Comparison of ENCODE assay signal across 29 mouse cellular contexts in the genomic region with DNA sequence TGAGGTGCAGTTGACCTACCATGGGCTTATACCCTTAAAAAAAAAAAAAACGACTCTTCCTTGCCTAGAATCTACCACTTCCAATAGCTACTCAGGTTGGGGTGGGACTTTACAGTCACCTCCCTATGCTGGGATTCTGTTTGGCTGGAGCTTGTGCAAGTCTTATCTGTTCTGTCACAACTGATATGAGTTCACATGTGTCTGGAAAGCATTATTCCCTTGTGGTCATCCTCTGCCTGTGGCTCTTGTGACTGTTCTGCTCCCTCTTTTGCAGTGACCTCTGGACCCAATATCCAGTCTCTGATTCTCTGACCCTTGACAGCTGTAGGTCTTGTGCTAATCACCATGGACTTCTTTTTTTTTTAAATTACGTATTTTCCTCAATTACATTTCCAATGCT. TPM values are rescaled to one million over a fixed set of nuclear protein-coding genes. Genes with fewer than 3 reads are reported as not detected.
DNase-seq lines count a peak whose midpoint lies in the region; ATAC-seq and TF ChIP-seq lines count a peak whose summit lies in the region.
"Had no signal": no experiment of that assay in that cellular context is flagged by ENCODE, and none has a peak within 500 bp of the region (broad histone marks: within the 10 kb centered on the region; RNA-seq: fewer than 3 reads in every experiment).

No protein-coding gene starts in this region.

- 57% methylated on average over 2 of the region's 2 CpGs for WGBS in liver, adult 2 months
- 27% methylated on average over 2 of the region's 2 CpGs for WGBS in liver, embryonic 12.5 days (ENCODE audit: insufficient replicate concordance)
- 49% methylated on average over 2 of the region's 2 CpGs for WGBS in liver, postnatal 0 days (ENCODE audit: insufficient replicate concordance)
- 55% methylated on average over 2 of the region's 2 CpGs for WGBS in liver, embryonic 11.5 days
- 46% methylated on average over 2 of the region's 2 CpGs for WGBS in intestine, postnatal 0 days
- 40% methylated on average over 2 of the region's 2 CpGs for WGBS in heart, embryonic 12.5 days

- no peak for ATAC-seq in liver, embryonic 12.5 days
- ATAC-seq in liver, postnatal 0 days: peak; percentile 75
- ATAC-seq in liver, embryonic 11.5 days (replicated peaks; ENCODE audit: low FRiP score): no peak
- ATAC-seq in intestine, postnatal 0 days: peak; percentile 58
- no peak for ATAC-seq in heart, embryonic 12.5 days (ENCODE audit: insufficient number of reproducible peaks, low FRiP score)
- ATAC-seq: activated CD4-positive, CD25-positive, alpha-beta regulatory T cell, adult 4 months; CD4-positive, CD25-positive, alpha-beta regulatory T cell, adult 4 months; forebrain, embryonic 14.5 days; Patski had no signal

- TF ChIP-seq EP300 in liver, postnatal 0 days (IDR thresholded peaks at IDR 0.05; ENCODE audit: low read depth): no peak

- no peaks in the 10 kb centered on the region for H3K9me3 ChIP-seq in liver, embryonic 12.5 days (replicated peaks)
- H3K9me3 ChIP-seq in liver, postnatal 0 days (ENCODE audit: low read length): no peaks in the 10 kb centered on the region
- H3K9me3 ChIP-seq in liver, embryonic 11.5 days (ENCODE audit: control insufficient read depth, low read length): no peaks in the 10 kb centered on the region
- no peaks in the 10 kb centered on the region for H3K9me3 ChIP-seq in intestine, postnatal 0 days (ENCODE audit: control insufficient read depth)
- peaks cover 9% of the 10 kb centered on the region; the same call in 1 of the 2 replicates for H3K9me3 ChIP-seq in heart, embryonic 12.5 days (replicated peaks)
- H3K9me3 ChIP-seq: embryonic facial prominence, embryonic 13.5 days; embryonic facial prominence, embryonic 15.5 days; forebrain, embryonic 10.5 days; forebrain, embryonic 12.5 days; G1E had no signal

- TF ChIP-seq CTCF in liver, adult 2 months (IDR thresholded peaks at IDR 0.05; ENCODE audit: low read depth, low read length): no peak
- TF ChIP-seq CTCF in liver, postnatal 0 days (IDR thresholded peaks at IDR 0.05; ENCODE audit: low read depth): no peak
- peak; percentile 15; the same call in 1 of the 2 replicates for TF ChIP-seq CTCF in intestine, postnatal 0 days (IDR thresholded peaks at IDR 0.05; ENCODE audit: low read depth)

- H3K4me2 ChIP-seq in liver, embryonic 12.5 days: no peak overlapping the region
- no peak overlapping the region for H3K4me2 ChIP-seq in liver, postnatal 0 days (ENCODE audit: low read depth, low read length)
- no peak overlapping the region for H3K4me2 ChIP-seq in liver, embryonic 11.5 days
- H3K4me2 ChIP-seq in intestine, postnatal 0 days (replicated peaks; ENCODE audit: low read depth): no peak overlapping the region
- H3K4me2 ChIP-seq in heart, embryonic 12.5 days: no peak overlapping the region
- H3K4me2 ChIP-seq: embryonic facial prominence, embryonic 13.5 days; embryonic facial prominence, embryonic 15.5 days; forebrain, embryonic 12.5 days had no signal

- H3K4me3 ChIP-seq in liver, adult 2 months (ENCODE audit: insufficient read depth, low read depth, low read length): no peak overlapping the region
- H3K4me3 ChIP-seq in liver, embryonic 12.5 days: no peak overlapping the region
- no peak overlapping the region for H3K4me3 ChIP-seq in liver, postnatal 0 days (ENCODE audit: low read depth, low read length)
- H3K4me3 ChIP-seq in liver, embryonic 11.5 days (ENCODE audit: low read depth, low read length): no peak overlapping the region
- H3K4me3 ChIP-seq in intestine, postnatal 0 days (ENCODE audit: low read depth, low read length): no peak overlapping the region
- H3K4me3 ChIP-seq in heart, embryonic 12.5 days: no peak overlapping the region
- H3K4me3 ChIP-seq: embryonic facial prominence, embryonic 13.5 days; embryonic facial prominence, embryonic 15.5 days; erythroblast, embryonic 14.5 days; forebrain, embryonic 10.5 days; forebrain, embryonic 12.5 days had no signal

- no peaks in the 10 kb centered on the region for H3K27me3 ChIP-seq in liver, adult 2 months (ENCODE audit: control insufficient read depth, insufficient read depth, low read length)
- H3K27me3 ChIP-seq in liver, embryonic 12.5 days (replicated peaks): no peaks in the 10 kb centered on the region
- H3K27me3 ChIP-seq in liver, postnatal 0 days (ENCODE audit: insufficient read depth, low read length): no peaks in the 10 kb centered on the region
- H3K27me3 ChIP-seq in liver, embryonic 11.5 days (replicated peaks; ENCODE audit: control insufficient read depth, insufficient read depth, low read length): no peaks in the 10 kb centered on the region
- H3K27me3 ChIP-seq in intestine, postnatal 0 days (replicated peaks; ENCODE audit: control insufficient read depth, insufficient read depth, low read length): no peaks in the 10 kb centered on the region
- no peaks in the 10 kb centered on the region for H3K27me3 ChIP-seq in heart, embryonic 12.5 days (replicated peaks)
- H3K27me3 ChIP-seq: embryonic facial prominence, embryonic 13.5 days; embryonic facial prominence, embryonic 15.5 days; forebrain, embryonic 12.5 days had no signal

- no peak for TF ChIP-seq POLR2A in liver, adult 2 months (IDR thresholded peaks at IDR 0.05; ENCODE audit: extremely low read depth, insufficient read depth, low read length)

- H3K4me1 ChIP-seq in liver, adult 2 months (ENCODE audit: control insufficient read depth, insufficient read depth, low read length): peaks cover 16% of the 10 kb centered on the region
- peaks cover 15% of the 10 kb centered on the region for H3K4me1 ChIP-seq in liver, embryonic 12.5 days
- H3K4me1 ChIP-seq in liver, postnatal 0 days (ENCODE audit: insufficient read depth): peaks cover 16% of the 10 kb centered on the region
- H3K4me1 ChIP-seq in liver, embryonic 11.5 days (replicated peaks; ENCODE audit: control insufficient read depth, insufficient read depth, low read length): peaks cover 2% of the 10 kb centered on the region; the same call in 1 of the 2 replicates
- peaks cover 15% of the 10 kb centered on the region for H3K4me1 ChIP-seq in intestine, postnatal 0 days (replicated peaks; ENCODE audit: control insufficient read depth, insufficient read depth, low read length)
- peaks cover 19% of the 10 kb centered on the region for H3K4me1 ChIP-seq in heart, embryonic 12.5 days (replicated peaks)
- H3K4me1 ChIP-seq: embryonic facial prominence, embryonic 15.5 days had no signal

- H3K9ac ChIP-seq in liver, adult 2 months (ENCODE audit: low read depth, low read length): no peak overlapping the region
- H3K9ac ChIP-seq in liver, embryonic 12.5 days: no peak overlapping the region
- H3K9ac ChIP-seq in liver, postnatal 0 days (replicated peaks): no peak overlapping the region
- H3K9ac ChIP-seq in liver, embryonic 11.5 days (ENCODE audit: low read depth, low read length): no peak overlapping the region
- H3K9ac ChIP-seq in intestine, postnatal 0 days (ENCODE audit: low read depth, low read length): no peak overlapping the region
- H3K9ac ChIP-seq in heart, embryonic 12.5 days: no peak overlapping the region
- H3K9ac ChIP-seq: embryonic facial prominence, embryonic 13.5 days; embryonic facial prominence, embryonic 15.5 days; forebrain, embryonic 12.5 days had no signal

- no peaks in the 10 kb centered on the region for H3K79me2 ChIP-seq in liver, adult 2 months (ENCODE audit: control insufficient read depth, insufficient read depth, low read length)

- H3K36me3 ChIP-seq in liver, adult 2 months (ENCODE audit: control insufficient read depth, insufficient read depth, low read length): no peaks in the 10 kb centered on the region
- no peaks in the 10 kb centered on the region for H3K36me3 ChIP-seq in liver, embryonic 12.5 days
- H3K36me3 ChIP-seq in liver, postnatal 0 days (replicated peaks; ENCODE audit: insufficient read depth, low read length): no peaks in the 10 kb centered on the region
- H3K36me3 ChIP-seq in liver, embryonic 11.5 days (ENCODE audit: control insufficient read depth, insufficient read depth, low read length): no peaks in the 10 kb centered on the region
- no peaks in the 10 kb centered on the region for H3K36me3 ChIP-seq in intestine, postnatal 0 days (ENCODE audit: control insufficient read depth, insufficient read depth)
- H3K36me3 ChIP-seq in heart, embryonic 12.5 days: no peaks in the 10 kb centered on the region
- H3K36me3 ChIP-seq: embryonic facial prominence, embryonic 13.5 days; embryonic facial prominence, embryonic 15.5 days; forebrain, embryonic 10.5 days; forebrain, embryonic 12.5 days; G1E had no signal

- no peak overlapping the region for H3K27ac ChIP-seq in liver, adult 2 months (replicated peaks; ENCODE audit: insufficient read depth, low read depth, low read length)
- no peak overlapping the region for H3K27ac ChIP-seq in liver, embryonic 12.5 days
- no peak overlapping the region for H3K27ac ChIP-seq in liver, postnatal 0 days (ENCODE audit: low read depth)
- H3K27ac ChIP-seq in liver, embryonic 11.5 days (ENCODE audit: low read depth, low read length): no peak overlapping the region
- peak overlapping the region; percentile 46; the same call in 1 of the 2 replicates for H3K27ac ChIP-seq in intestine, postnatal 0 days (ENCODE audit: low read depth, low read length)
- no peak overlapping the region for H3K27ac ChIP-seq in heart, embryonic 12.5 days (ENCODE audit: poor library complexity, severe bottlenecking)
- H3K27ac ChIP-seq: embryonic facial prominence, embryonic 13.5 days; embryonic facial prominence, embryonic 15.5 days; forebrain, embryonic 10.5 days; forebrain, embryonic 12.5 days had no signal

- DNase-seq in liver, adult 2 months (ENCODE audit: extremely low read depth, low read depth, low spot score): peak; percentile 52
- DNase-seq in liver, postnatal 0 days: no peak
- no peak for DNase-seq in liver, embryonic 11.5 days (ENCODE audit: low spot score)
- peak; percentile 36 for DNase-seq in yolk sac, embryonic 10.5 days (ENCODE audit: low spot score)
- DNase-seq in adrenal gland, adult 18-20 months (ENCODE audit: low spot score in 2 of 2): no peak
- DNase-seq: adrenal gland, adult 2 months; adrenal gland, postnatal 10 days; adrenal gland, postnatal 25 days; B cell, adult 2 months; cerebellum, adult 11 months; cerebellum, adult 18-20 months; cerebellum, adult 8-10 months; cerebellum, adult 9-11 months; cerebellum, postnatal 14 days; cerebellum, postnatal 36 days; embryo, embryonic 11 days had no signal

RNA-seq across cellular contexts. Expression of a gene that starts 31.9 kb away (rescaled TPM):
- total RNA-seq in liver, adult 2 months (2014; rRNA removed): 2.0 and 2.2 TPM in 2 replicates
- 5.6 and 10.2 TPM in 2 replicates for polyA plus RNA-seq in liver, adult 2 months (2012; rRNA removed)
- polyA plus RNA-seq in liver, embryonic 12.5 days (2016; fragmentation: Nextera tagmentation; extraction: Ambion mirVana): 3.4 and 3.7 TPM in 2 replicates
- 1.3 and 1.9 TPM in 2 replicates for polyA plus RNA-seq in liver, postnatal 0 days (2015; fragmentation: Nextera tagmentation; extraction: Ambion mirVana)
- 4.1 and 4.4 TPM in 2 replicates for polyA plus RNA-seq in liver, embryonic 11.5 days (2014; fragmentation: Nextera tagmentation; extraction: Ambion mirVana)
- polyA plus RNA-seq in intestine, postnatal 0 days (2015; fragmentation: Nextera tagmentation; extraction: Ambion mirVana): 12.3 and 12.6 TPM in 2 replicates
- 6.6 and 6.8 TPM in 2 replicates for polyA plus RNA-seq in heart, embryonic 12.5 days (2016; fragmentation: Nextera tagmentation; extraction: Ambion mirVana)
- 10 to 100 TPM; 14.0 to 18.5 TPM for total RNA-seq in adrenal gland, adult 18-20 months (2021)
- polyA plus RNA-seq: activated CD4-positive, CD25-positive, alpha-beta regulatory T cell, adult 4 months; CD4-positive, CD25-positive, alpha-beta regulatory T cell, adult 4 months had no signal

Comparison
In these comparisons a context has a peak if more than half of its experiments do, and no peak if none do; other contexts are left out.
1. DNase-seq: peak in liver, adult 2 months (single experiment) and yolk sac, embryonic 10.5 days (single experiment); none in liver, postnatal 0 days (single experiment), liver, embryonic 11.5 days (single experiment) and adrenal gland, adult 18-20 months (0 of 2).
2. ATAC-seq: peak in liver, postnatal 0 days (single experiment) and intestine, postnatal 0 days (single experiment); none in liver, embryonic 12.5 days (single experiment), liver, embryonic 11.5 days (single experiment) and heart, embryonic 12.5 days (single experiment).